Mouse (Mus musculus): ENCODE results near the gene Cul7. TPM values are rescaled to one million over a fixed set of nuclear protein-coding genes. Genes with fewer than 3 reads are reported as not detected.

Gene Cul7
- polyA plus RNA-seq, 1 experiment from 2014 or later = 54.8 TPM

DNA sequence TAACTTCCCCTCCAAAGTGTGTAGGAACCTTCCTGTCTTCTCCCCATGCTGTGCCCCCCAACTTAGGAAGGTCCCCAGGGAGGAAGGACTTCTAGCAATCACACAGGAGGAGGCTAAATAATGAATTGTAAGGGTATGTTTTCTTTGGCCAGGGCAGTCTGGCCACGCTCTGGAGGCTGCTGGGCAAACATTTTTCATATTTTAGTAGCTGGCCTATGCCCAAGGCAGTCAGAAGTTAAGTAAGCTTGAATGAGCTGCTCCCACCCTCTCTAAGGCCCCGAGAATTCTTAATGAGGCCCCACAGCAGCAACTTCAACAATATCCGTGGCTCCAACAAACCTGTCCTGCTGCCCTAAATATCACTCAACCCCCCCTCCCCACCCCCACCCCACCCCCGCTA lies 37.3 kb upstream of the Cul7 start:
- no peak for ATAC-seq (ENCODE audit: insufficient read depth, low FRiP score)
- peak overlapping the region; percentile 53 for H3K9ac ChIP-seq (ENCODE audit: low read length)
- H3K9me3 ChIP-seq (replicated peaks; ENCODE audit: control insufficient read depth, low read length) = no peaks in the 10 kb centered on the region
- no peak overlapping the region for H3K4me3 ChIP-seq (replicated peaks; ENCODE audit: low read length)
- no peaks in the 10 kb centered on the region for H3K36me3 ChIP-seq (ENCODE audit: control insufficient read depth, insufficient read depth, low read length)
- H3K4me1 ChIP-seq (ENCODE audit: control insufficient read depth, insufficient read depth, low read length) = peaks cover 60% of the 10 kb centered on the region
- H3K27ac ChIP-seq (ENCODE audit: low read length) = peak overlapping the region; percentile 83
- H3K4me2 ChIP-seq (ENCODE audit: low read depth, low read length) = no peak overlapping the region
- H3K27me3 ChIP-seq (ENCODE audit: control insufficient read depth, insufficient read depth, low read length) = no peaks in the 10 kb centered on the region
- WGBS = 18% methylated on average over 4 of the region's 4 CpGs

DNA sequence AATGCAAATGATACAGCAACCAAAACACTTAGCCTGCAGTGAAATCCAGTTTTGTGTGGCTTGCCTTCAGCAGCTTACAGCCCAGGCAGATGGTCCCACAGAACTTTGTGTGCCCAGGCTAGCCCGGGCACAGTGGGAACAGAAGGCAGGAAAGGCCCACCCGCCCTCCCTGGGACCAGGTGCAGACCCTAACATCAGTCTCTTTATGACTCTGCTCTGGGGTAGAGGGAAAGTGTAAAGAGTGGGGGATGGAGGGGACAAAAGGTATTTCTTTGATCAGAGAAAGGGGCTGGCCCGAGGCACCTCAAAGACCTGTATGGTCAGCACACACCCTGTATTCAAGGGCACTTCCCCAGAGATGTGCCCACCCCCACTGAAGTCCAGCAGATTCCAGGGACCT lies 36.9 kb upstream of the Cul7 start:
- no peak for ATAC-seq (ENCODE audit: insufficient read depth, low FRiP score)
- no peak overlapping the region for H3K4me2 ChIP-seq (ENCODE audit: low read depth, low read length)
- 27% methylated on average over 3 of the region's 3 CpGs for WGBS

DNA sequence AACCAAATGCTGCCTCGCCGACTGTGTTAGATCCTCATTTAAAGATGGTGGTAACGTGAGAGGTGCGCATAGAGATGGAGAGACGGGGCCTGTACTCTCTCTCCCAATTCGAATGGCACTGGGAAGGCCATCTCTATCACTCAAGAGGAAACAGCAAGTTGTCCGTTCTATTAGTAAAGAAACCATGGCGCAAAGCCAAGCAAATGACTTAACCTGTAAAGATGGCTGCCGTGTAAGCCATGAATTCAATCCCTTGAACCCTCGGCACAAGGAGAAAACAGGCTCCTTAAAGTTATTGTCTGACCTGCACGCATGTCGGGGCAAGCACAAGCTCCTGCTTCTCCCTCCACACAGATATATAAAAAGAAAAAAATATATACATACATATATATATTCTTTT lies 32.3 kb upstream of the Cul7 start:
- Histone ChIP-seq H3K4me1 (ENCODE audit: control insufficient read depth, insufficient read depth, low read length) (peaks cover 79% of the 10 kb centered on the region), H3K9me3 (replicated peaks; ENCODE audit: control insufficient read depth, low read length) (no peaks in the 10 kb centered on the region), H3K27me3 (ENCODE audit: control insufficient read depth, insufficient read depth, low read length) (no peaks in the 10 kb centered on the region), H3K4me3 (replicated peaks; ENCODE audit: low read length) (peak overlapping the region; percentile 23; the same call in 1 of the 2 replicates), H3K4me2 (ENCODE audit: low read depth, low read length) (peak overlapping the region; percentile 47), H3K36me3 (ENCODE audit: control insufficient read depth, insufficient read depth, low read length) (no peaks in the 10 kb centered on the region), H3K27ac (ENCODE audit: low read length) (peak overlapping the region; percentile 97), H3K9ac (ENCODE audit: low read length) (peak overlapping the region; percentile 66; the same call in 1 of the 2 replicates)
- no peak for ATAC-seq (ENCODE audit: insufficient read depth, low FRiP score)
- 49% methylated on average over 12 of the region's 12 CpGs for WGBS

More for the DNA sequence above, 36.9 kb upstream of the Cul7 start:
- Histone ChIP-seq H3K4me3 (replicated peaks; ENCODE audit: low read length) (no peak overlapping the region), H3K4me1 (ENCODE audit: control insufficient read depth, insufficient read depth, low read length) (peaks cover 64% of the 10 kb centered on the region), H3K27ac (ENCODE audit: low read length) (peak overlapping the region; percentile 83), H3K36me3 (ENCODE audit: control insufficient read depth, insufficient read depth, low read length) (no peaks in the 10 kb centered on the region), H3K27me3 (ENCODE audit: control insufficient read depth, insufficient read depth, low read length) (no peaks in the 10 kb centered on the region), H3K9ac (ENCODE audit: low read length) (peak overlapping the region; percentile 53; the same call in 1 of the 2 replicates), H3K9me3 (replicated peaks; ENCODE audit: control insufficient read depth, low read length) (no peaks in the 10 kb centered on the region)

DNA sequence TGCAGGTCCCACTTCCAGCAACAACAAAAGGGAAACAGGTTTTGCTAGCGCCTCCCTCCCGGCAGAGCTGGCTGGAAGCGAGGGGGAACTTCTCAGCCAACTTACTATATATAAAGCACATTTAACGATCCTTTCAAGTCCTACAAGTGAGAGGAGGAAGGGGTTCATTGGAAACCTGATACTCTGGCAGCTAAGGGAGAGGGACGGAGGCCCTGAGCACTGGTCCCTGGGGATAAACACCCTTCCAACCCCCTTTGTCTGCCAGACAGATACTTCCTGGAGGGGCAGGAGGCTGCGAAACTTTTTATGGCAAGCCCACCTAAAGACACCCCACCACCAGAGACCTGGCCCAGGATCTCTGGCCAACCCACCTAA lies 31.8 kb upstream of the Cul7 start:
- WGBS = 9% methylated on average over 6 of the region's 6 CpGs
- Histone ChIP-seq H3K27ac (ENCODE audit: low read length) (peak overlapping the region; percentile 97), H3K4me1 (ENCODE audit: control insufficient read depth, insufficient read depth, low read length) (peaks cover 79% of the 10 kb centered on the region), H3K9me3 (replicated peaks; ENCODE audit: control insufficient read depth, low read length) (no peaks in the 10 kb centered on the region), H3K4me3 (replicated peaks; ENCODE audit: low read length) (peak overlapping the region; percentile 23), H3K27me3 (ENCODE audit: control insufficient read depth, insufficient read depth, low read length) (no peaks in the 10 kb centered on the region), H3K36me3 (ENCODE audit: control insufficient read depth, insufficient read depth, low read length) (no peaks in the 10 kb centered on the region), H3K9ac (ENCODE audit: low read length) (peak overlapping the region; percentile 66), H3K4me2 (ENCODE audit: low read depth, low read length) (peak overlapping the region; percentile 47)
- no peak for ATAC-seq (ENCODE audit: insufficient read depth, low FRiP score)

DNA sequence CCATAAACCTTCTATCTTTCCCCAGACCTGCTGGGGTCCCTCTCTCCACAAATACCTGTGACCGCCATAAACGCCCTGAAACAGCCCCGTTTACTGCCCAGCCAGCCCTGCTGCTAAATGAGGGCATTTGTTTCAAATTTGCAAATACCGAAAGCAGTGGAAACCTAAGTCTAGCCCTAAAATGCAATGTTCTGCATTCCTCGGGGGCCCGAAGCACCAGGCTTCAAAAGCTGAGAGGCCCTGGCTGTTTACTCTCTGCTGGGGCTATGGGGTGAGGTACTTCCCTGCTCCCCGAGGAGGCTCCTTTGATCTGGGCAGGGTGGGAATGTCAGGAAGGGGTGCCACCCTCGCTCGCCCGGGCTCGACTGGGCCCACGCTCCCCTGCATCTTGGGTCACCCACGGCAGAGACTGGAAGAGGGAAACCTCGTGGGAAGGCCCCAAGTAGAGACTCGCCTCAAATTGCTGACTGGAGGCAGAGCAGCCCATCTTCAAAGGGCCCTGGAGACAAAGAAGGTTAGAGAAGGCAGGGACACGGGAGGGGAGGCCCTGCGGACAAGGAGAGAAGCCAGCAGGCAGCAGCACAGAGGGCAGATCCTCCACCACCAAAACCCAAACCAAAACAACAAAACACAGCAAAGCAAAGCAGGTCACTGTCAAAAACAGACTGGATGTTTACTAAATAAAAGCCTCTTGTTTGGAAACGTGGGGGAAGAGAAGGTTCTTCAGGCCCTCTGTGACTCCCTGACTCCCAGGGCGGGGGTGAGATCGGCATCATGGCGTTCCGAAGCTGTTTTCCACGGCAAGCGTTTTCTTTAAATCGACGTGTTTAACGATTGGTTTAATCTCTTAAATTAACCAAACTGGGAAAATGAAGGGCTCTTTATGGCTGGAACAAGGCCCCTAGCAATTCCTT lies 31.1 kb upstream of the Cul7 start:
- H3K4me1 ChIP-seq (ENCODE audit: control insufficient read depth, insufficient read depth, low read length) = peaks cover 79% of the 10 kb centered on the region
- H3K9ac ChIP-seq (ENCODE audit: low read length) = peak overlapping the region; percentile 66
- no peaks in the 10 kb centered on the region for H3K36me3 ChIP-seq (ENCODE audit: control insufficient read depth, insufficient read depth, low read length)
- H3K27me3 ChIP-seq (ENCODE audit: control insufficient read depth, insufficient read depth, low read length) = no peaks in the 10 kb centered on the region
- 18% methylated on average over 27 of the region's 27 CpGs for WGBS
- ATAC-seq (ENCODE audit: insufficient read depth, low FRiP score) = 0 out of 2 replicates have a peak, but pooled peaks have one; percentile 26
- H3K27ac ChIP-seq (ENCODE audit: low read length) = peak overlapping the region; percentile 97
- H3K9me3 ChIP-seq (replicated peaks; ENCODE audit: control insufficient read depth, low read length) = no peaks in the 10 kb centered on the region
- peak overlapping the region; percentile 47 for H3K4me2 ChIP-seq (ENCODE audit: low read depth, low read length)
- H3K4me3 ChIP-seq (replicated peaks; ENCODE audit: low read length) = peak overlapping the region; percentile 23

DNA sequence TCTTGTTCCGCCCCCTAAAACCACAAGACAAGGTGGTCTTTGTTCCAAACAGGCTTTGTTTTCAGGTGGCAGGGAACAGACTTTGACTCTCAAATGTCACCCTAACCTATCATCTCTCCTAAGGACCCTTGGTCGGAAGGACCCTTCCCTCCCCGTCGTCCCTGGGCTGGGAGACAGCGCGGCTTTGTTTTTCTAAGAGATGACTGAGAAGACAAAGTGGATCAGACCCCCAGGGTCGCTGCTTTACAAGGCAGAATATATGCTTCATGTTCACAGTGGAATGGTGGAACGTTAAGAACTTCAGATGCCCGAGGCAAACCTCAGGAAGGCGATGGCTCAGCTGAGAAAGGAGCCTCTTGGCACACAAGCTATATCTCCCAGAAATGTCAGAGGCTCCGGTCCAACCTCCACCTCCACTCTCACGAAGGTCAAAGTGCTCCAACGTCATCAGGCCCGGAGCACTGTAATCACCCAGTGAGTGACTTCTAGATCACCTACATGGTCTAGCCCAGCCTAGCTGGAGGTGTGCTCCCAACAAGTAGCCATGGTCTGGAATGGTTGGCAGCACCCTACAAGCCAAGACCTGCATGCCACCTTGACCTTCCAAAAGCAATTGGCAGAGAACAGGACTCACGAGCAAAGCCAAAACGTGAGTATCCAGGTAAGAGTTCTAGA lies 30.3 kb upstream of the Cul7 start:
- H3K4me1 ChIP-seq (ENCODE audit: control insufficient read depth, insufficient read depth, low read length) = peaks cover 84% of the 10 kb centered on the region
- H3K27ac ChIP-seq (ENCODE audit: low read length) = peak overlapping the region; percentile 97
- peak overlapping the region; percentile 23; the same call in 1 of the 2 replicates for H3K4me3 ChIP-seq (replicated peaks; ENCODE audit: low read length)
- no peaks in the 10 kb centered on the region for H3K9me3 ChIP-seq (replicated peaks; ENCODE audit: control insufficient read depth, low read length)
- no peak for ATAC-seq (ENCODE audit: insufficient read depth, low FRiP score)
- 27% methylated on average over 16 of the region's 16 CpGs for WGBS
- peak overlapping the region; percentile 66 for H3K9ac ChIP-seq (ENCODE audit: low read length)
- no peaks in the 10 kb centered on the region for H3K27me3 ChIP-seq (ENCODE audit: control insufficient read depth, insufficient read depth, low read length)
- no peaks in the 10 kb centered on the region for H3K36me3 ChIP-seq (ENCODE audit: control insufficient read depth, insufficient read depth, low read length)
- H3K4me2 ChIP-seq (ENCODE audit: low read depth, low read length) = peak overlapping the region; percentile 47

DNA sequence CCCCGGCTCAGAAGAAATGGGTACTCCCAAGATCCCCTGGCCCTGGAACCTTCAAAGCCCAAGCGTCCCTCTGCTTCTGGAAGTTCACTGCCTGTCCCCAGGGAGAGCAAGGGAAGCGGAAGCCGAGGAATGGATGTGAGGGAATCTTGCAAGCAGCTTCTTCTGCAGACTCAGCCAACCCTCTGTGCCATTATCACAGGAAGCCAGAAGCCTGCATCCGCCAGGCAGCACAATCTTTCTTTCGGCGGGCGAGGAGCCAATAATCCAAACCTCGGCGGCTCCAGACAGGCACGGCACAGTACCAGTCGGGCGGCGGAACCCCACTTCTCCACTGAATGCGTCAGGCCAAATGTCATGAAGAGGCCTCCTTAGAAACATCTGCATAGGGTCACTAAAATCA lies 28.8 kb upstream of the Cul7 start:
- Histone ChIP-seq H3K4me2 (ENCODE audit: low read depth, low read length) (peak overlapping the region; percentile 20; the same call in 1 of the 2 replicates), H3K27me3 (ENCODE audit: control insufficient read depth, insufficient read depth, low read length) (no peaks in the 10 kb centered on the region), H3K9me3 (replicated peaks; ENCODE audit: control insufficient read depth, low read length) (no peaks in the 10 kb centered on the region), H3K36me3 (ENCODE audit: control insufficient read depth, insufficient read depth, low read length) (no peaks in the 10 kb centered on the region), H3K4me1 (ENCODE audit: control insufficient read depth, insufficient read depth, low read length) (peaks cover 94% of the 10 kb centered on the region), H3K9ac (ENCODE audit: low read length) (peak overlapping the region; percentile 47), H3K4me3 (replicated peaks; ENCODE audit: low read length) (0 out of 2 replicates have a peak overlapping the region, but pooled peaks have one; percentile 1), H3K27ac (ENCODE audit: low read length) (peak overlapping the region; percentile 78)
- no peak for ATAC-seq (ENCODE audit: insufficient read depth, low FRiP score)
- WGBS = 34% methylated on average over 15 of the region's 15 CpGs

DNA sequence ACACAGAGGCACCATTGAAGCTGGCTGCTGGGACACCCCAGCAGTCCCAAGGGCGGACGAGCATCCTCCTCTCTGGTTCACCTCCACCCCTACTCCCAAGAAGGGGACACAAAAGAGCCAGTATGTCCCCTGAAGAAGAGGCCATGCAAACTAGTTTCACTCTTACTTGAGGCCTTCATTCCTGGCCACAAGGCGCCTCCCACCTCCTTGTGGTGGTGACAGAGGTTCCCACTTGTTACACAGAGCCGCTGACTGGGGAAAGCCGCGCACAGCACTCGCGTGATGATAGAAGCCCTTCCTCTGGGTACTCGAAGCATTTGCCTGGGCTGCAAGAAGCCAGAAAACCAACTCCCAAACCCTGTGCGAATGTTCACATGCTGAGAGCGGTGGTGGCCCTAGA lies 27.9 kb upstream of the Cul7 start:
- Histone ChIP-seq H3K27me3 (ENCODE audit: control insufficient read depth, insufficient read depth, low read length) (no peaks in the 10 kb centered on the region), H3K9me3 (replicated peaks; ENCODE audit: control insufficient read depth, low read length) (no peaks in the 10 kb centered on the region), H3K4me3 (replicated peaks; ENCODE audit: low read length) (no peak overlapping the region), H3K9ac (ENCODE audit: low read length) (peak overlapping the region; percentile 37; the same call in 1 of the 2 replicates), H3K27ac (ENCODE audit: low read length) (peak overlapping the region; percentile 81), H3K4me2 (ENCODE audit: low read depth, low read length) (no peak overlapping the region), H3K36me3 (ENCODE audit: control insufficient read depth, insufficient read depth, low read length) (no peaks in the 10 kb centered on the region), H3K4me1 (ENCODE audit: control insufficient read depth, insufficient read depth, low read length) (peaks cover 96% of the 10 kb centered on the region)
- no peak for ATAC-seq (ENCODE audit: insufficient read depth, low FRiP score)
- WGBS = 69% methylated on average over 11 of the region's 11 CpGs

Measured in stomach, embryonic 16.5 days (tissue).